Mouse (Mus musculus): ENCODE results near the gene Vamp8. TPM values are rescaled to one million over a fixed set of nuclear protein-coding genes. Genes with fewer than 3 reads are reported as not detected.

Gene Vamp8
- total RNA-seq, 4 experiments from 2014 or later = 58.8 to 80.9 (median 70.8) TPM

DNA sequence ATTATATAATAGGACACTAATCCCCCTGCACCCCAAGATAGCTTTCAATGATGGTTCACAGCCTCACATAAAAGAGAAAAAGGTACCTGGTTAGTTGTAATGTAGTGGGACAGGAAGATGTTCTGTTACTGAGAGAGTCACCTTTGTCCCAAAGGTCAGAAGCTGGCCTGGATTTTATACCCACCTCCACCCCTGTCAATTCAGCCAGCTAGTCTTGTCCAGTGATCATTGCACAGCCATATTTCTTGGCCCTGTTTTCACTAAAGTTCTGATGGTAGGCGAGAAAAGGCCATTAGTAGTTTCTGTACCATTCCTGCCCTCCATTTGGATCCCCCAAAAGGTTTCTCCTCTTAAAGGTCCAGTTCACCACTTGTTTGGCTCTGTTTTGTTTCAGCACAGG, 36.5 kb downstream of the Vamp8 start:
- no peak for DNase-seq (ENCODE audit: low spot score)

DNA sequence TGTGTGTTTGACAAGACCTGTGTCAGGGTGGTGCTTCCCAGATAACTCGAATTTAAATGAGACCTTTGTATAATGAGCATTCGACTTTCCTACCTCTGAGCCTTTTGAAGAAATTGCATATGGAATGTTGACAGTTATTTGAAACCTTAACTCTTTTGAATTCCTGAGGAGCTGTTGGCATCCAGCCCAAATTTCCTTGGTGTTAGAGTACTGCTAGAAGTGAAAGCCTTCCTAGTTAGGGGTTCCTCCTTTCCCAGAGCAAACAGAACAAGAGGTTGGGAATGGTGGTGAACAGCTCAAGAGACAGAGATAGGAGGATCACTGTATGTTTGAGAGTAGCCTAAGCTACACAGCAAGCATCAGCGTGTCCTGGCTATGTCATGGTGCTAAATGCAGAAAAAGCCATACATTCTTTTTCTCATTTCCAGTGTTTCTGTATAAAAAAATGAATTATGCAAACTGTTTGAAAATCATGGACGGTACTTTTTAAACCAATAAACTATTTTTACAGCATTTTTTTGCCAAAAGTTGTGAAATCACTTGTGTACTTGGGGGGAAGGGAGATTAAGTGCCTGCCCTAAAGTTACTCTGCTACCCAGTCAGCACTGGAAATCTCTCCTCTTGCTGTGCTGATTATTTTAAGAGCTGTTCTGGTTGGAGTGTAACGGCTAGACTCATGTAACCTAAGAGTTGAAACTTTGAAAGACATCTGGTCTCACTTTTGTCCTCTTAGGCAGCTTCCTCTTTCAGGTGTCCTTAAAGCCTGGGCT, 37.7 kb downstream of the Vamp8 start:
- no peak for DNase-seq (ENCODE audit: low spot score)

DNA sequence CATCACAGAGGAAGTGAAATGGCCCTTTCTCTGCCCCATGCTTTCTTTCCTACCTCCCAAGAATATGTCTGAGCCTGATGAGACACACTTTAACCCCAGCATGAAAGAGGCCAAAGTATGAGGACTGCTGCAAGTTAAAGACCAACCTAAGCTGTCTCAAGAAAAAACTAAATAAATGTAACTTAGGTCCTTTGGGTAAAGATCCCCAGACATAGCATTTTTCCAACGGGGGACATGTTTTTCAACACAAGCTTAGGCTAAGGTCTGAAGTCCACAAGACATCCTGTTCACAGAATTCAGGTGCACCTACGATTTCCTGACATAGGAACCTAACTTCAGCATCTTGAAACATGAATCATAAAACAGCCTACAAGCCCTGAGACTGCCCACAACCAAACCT, 40.3 kb downstream of the Vamp8 start:
- no peak for DNase-seq (ENCODE audit: low spot score)

DNA sequence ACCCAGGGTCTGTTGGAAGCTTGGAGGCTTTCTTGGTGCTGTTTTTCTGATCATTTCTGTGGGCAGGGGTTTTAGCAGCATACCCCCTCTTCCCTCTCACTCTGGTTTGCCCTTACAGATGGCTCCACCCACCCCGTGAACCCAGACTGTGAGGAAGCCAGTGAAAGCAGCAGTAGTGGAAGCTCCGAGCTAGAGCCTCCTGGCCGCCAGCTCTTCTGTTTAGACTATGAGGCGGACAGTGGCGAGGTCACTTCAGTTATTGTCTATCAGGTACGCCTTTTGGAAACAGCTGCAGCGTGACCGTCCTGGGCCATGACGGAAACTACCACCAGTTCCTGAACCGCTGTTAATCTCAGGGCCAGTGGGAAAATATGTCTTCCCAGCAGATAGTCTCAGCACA, 42.1 kb downstream of the Vamp8 start:
- no peak for DNase-seq (ENCODE audit: low spot score)

DNA sequence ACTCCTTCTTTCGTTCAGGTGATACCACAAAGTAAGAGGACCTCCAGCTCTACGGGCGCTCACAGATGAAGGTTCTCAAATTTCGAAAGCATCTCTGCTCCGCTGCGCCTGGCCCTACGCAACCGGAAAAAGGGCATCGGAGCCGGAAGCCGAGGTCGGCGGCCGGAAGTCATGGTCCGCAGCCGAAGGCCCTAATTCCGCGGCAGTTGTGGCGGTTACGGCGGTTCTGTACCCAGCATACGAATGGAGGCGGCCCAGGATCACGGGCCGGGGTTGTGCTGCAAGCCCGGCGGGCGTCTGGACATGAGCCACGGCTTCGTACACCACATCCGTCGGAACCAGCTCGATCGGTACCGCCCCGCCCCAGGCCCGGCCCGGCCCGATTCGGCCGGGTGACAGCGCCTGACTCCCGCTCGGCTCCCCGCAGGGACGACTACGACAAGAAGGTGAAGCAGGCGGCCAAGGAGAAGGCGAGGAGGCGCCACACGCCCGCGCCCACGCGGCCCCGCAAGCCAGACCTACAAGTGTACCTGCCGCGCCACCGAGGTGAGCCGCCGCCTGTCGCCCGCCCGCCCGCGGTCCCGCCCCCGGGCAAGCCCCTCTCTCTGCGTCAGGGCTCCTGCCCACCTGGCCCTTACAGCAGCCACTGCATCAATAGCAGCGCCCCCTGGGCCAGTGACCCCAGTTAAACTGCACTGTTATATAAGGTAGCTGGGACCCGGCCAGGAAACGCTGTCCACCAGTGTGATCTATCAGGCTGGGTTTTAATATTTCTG, 43.1 kb downstream of the Vamp8 start, which contains the start of gene 0610030E20Rik:
0610030E20Rik (plus strand) TSS at position 152 of the 776 bp plus-strand sequence.
- peak; percentile 76 for DNase-seq (ENCODE audit: low spot score)

DNA sequence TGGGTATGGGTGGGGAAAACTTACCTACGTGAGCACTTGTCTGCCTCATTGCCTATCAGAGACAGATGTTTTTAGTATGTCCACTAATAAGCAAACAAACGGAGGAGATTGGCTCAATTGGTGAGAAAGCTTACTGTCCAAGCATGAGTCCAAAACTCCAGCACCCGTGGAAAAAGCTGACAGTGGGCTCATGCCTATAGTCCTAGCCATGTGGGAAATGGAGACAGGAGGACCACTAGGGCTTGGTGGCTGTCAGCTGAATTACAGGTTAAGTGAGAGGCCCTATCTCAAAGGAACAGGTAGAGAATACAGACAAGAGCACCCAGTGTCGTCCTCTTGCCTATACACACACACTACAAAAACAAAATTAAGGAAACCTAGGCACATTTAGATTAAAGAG, 44.2 kb downstream of the Vamp8 start:
- DNase-seq (ENCODE audit: low spot score) = no peak

DNA sequence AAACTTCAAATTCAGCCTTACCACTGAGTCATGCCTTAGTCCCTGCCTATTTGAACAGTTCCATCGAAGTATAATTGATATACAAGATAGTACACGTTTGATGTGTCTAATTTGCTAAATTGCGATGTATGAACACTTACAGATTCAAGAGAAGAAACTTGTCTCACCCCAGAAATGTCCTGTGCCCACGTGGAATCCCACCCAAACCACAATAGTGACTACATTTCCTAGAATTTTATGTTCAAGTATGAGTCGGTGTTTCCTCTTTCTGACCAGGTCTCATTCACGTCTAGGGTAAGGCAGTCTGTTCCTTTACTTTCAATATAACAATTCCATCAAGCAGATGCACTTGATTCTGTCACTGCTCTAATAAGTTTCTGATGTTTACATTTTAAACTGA, 44.9 kb downstream of the Vamp8 start:
- DNase-seq (ENCODE audit: low spot score) = no peak

DNA sequence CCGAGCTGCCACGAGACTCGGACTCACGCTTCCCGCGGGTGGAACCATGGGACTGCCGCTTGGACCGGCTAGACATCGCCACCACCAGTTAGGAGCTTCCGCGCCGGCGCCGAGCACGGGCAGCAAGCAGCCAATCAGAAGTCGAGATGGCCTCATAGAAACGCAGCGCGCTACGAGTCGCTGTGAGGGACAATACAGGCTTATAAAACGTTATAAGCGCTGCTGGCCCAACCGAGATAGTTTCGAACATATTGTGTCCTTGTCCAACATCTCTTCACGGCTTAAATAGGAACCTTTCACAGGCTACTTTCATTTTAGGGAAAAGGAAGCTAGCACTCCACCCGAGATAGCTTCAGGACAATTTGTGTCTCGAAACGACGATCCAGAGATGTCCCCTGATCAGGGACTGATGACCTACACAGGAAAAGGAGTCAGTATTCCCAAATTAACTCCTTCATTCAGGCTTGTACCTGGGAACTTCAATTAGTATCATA, 45.4 kb downstream of the Vamp8 start, which contains the start of gene Usp39:
Usp39 (minus strand) TSS at position 111 of the 494 bp plus-strand sequence.
- peak; percentile 96 for DNase-seq (ENCODE audit: low spot score)

DNA sequence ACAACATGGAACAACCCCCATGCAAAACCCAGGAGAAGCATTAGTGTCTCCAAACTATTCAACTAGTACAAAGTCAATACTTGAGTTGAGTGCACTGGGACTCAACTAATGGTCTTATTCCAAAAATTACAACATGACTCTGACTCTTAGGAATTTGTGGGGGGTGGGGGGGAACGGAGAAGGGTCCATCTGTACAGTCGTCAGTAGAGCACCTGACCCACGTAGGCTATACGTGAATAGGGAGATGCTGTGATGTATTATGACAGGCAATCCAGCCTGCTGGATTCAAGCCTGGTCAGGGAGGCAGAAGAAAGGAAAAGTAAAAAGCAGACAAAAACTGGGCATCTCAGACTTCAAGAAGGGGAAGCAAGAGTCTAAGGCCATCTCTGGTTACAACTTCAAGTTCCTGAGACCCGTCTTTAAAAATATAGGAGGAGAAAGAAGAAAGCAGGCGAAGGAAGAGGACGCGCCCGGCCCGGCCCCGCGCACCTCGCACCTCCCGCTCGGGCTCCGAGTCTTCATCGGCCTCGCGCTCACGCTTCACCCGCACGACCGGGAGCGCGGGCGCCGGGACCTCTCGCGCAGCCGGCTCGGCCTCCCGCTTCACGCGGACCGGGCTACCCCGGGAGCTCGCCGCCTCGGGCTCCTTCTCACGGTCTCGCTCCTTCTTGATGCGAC, 46.0 kb downstream of the Vamp8 start:
- no peak for DNase-seq (ENCODE audit: low spot score)

DNA sequence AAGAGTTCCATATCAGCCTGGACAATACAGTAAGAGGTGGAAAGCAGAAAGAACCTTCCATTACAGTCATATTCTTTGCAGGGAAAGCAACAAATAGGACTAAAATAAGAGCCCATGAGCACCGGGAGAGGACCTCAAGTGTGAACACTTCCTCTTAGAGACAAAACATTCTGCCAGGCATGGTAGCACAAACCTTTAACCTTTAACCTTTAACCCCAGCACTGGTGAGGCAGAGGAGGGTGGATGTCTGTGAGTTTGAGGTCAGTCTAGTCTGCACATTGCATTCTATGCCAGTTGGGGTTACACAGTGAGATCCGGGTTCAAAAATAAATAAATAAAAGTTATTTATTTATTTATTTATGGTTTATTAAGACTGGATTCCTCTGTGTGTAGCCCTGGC, 50.0 kb downstream of the Vamp8 start:
- DNase-seq (ENCODE audit: low spot score) = no peak

Other genes with a start within 250 kb of the Vamp8 start
- 10 to 100 TPM in 2 of 4 experiments, 1 to 10 TPM in 2; 9.6 to 10.9 (median 10.1) TPM for gene Atoh8, start 155.1 kb downstream of the Vamp8 start, total RNA-seq (2022)
- gene Sftpb, start 86.1 kb downstream of the Vamp8 start, total RNA-seq (2022) = under 1 TPM in 1 of 4 experiments, not detected in 3; 0.23 TPM
- 10 to 100 TPM; 14.4 to 20.0 (median 15.2) TPM for gene Usp39, start 45.5 kb downstream of the Vamp8 start, total RNA-seq (2022)
- 10 to 100 TPM in 1 of 4 experiments, 1 to 10 TPM in 3; 7.6 to 10.4 (median 8.0) TPM for gene 0610030E20Rik, start 43.4 kb downstream of the Vamp8 start, total RNA-seq (2022)
- 10 to 100 TPM; 20.4 to 24.3 (median 22.2) TPM for gene Tmem150a, start 35.3 kb downstream of the Vamp8 start, total RNA-seq (2022)
- 10 to 100 TPM; 39.5 to 49.6 (median 41.5) TPM for gene Rnf181, start 23.7 kb downstream of the Vamp8 start, total RNA-seq (2022)
- 10 to 100 TPM; 58.0 to 68.1 (median 61.2) TPM for gene Vamp5, start 10.2 kb downstream of the Vamp8 start, total RNA-seq (2022)
- gene Ggcx, start 23.6 kb upstream of the Vamp8 start, total RNA-seq (2022) = 10 to 100 TPM; 30.9 to 38.9 (median 33.8) TPM
- gene Mat2a, start 48.9 kb upstream of the Vamp8 start, total RNA-seq (2022) = 100 to 1,000 TPM; 112 to 150 (median 119) TPM
- not detected for gene Sh2d6, start 131.0 kb upstream of the Vamp8 start, total RNA-seq (2022)
- gene Capg, start 153.7 kb upstream of the Vamp8 start, total RNA-seq (2022) = 10 to 100 TPM in 1 of 4 experiments, 1 to 10 TPM in 3; 7.5 to 11.8 (median 9.2) TPM
- 10 to 100 TPM; 12.1 to 16.4 (median 14.5) TPM for gene Elmod3, start 207.7 kb upstream of the Vamp8 start, total RNA-seq (2022)
- gene Retsat, start 207.8 kb upstream of the Vamp8 start, total RNA-seq (2022) = 100 to 1,000 TPM; 170 to 247 (median 189) TPM
- gene Tgoln1, start 226.3 kb upstream of the Vamp8 start, total RNA-seq (2022) = 10 to 100 TPM; 63.6 to 67.4 (median 65.5) TPM